Mouse (Mus musculus) midbrain, embryonic 11.5 days (tissue): ENCODE measurements around the gene Mlip. TPM values are rescaled to one million over a fixed set of nuclear protein-coding genes. Genes with fewer than 3 reads are reported as not detected.

Source experiments
- ATAC-seq: fragments of 200-750 bp; cut with Nextera tagmentation; 2 replicates; pipeline ENCODE4 v1.8.0; 2017; ENCODE audit warnings: moderate TSS enrichment, moderate library complexity; ENCODE audit not compliant: low FRiP score
- DNase-seq: peaks from one replicate; pipeline ENCODE4 v3.0.0; 2015; ENCODE audit warnings: low spot score; ENCODE audit errors: missing footprints
- H3K27ac ChIP-seq: fragments of 300-500 bp; sonication (generic); 2 replicates; pipeline ENCODE4 v1.5.1; 2014; ENCODE audit warnings: low read depth, low read length
- H3K27me3 ChIP-seq: fragments of 300-500 bp; sonication (generic); 2 replicates; pipeline ENCODE4 v1.6.1; 2014; ENCODE audit warnings: mild to moderate bottlenecking, low read length, moderate library complexity, mixed read lengths; ENCODE audit not compliant: control insufficient read depth, insufficient read depth
- H3K36me3 ChIP-seq: fragments of 300-500 bp; sonication (generic); 2 replicates; pipeline ENCODE4 v1.6.1; 2014; ENCODE audit warnings: mild to moderate bottlenecking, low read length, moderate library complexity, mixed read lengths; ENCODE audit not compliant: control insufficient read depth, insufficient read depth
- H3K4me1 ChIP-seq: fragments of 300-500 bp; sonication (generic); 2 replicates; pipeline ENCODE4 v1.6.1; 2014; ENCODE audit warnings: low read length; ENCODE audit not compliant: control insufficient read depth, insufficient read depth
- H3K4me2 ChIP-seq: fragments of 300-500 bp; sonication (generic); 2 replicates; pipeline ENCODE4 v1.6.1; 2014; ENCODE audit warnings: mild to moderate bottlenecking, moderate library complexity
- H3K4me3 ChIP-seq: fragments of 300-500 bp; sonication (generic); 2 replicates; pipeline ENCODE4 v1.5.1; 2014; ENCODE audit warnings: low read depth, low read length
- H3K9ac ChIP-seq: fragments of 300-500 bp; sonication (generic); 2 replicates; pipeline ENCODE4 v1.6.1; 2014; ENCODE audit warnings: low read length
- H3K9me3 ChIP-seq: fragments of 300-500 bp; sonication (generic); 2 replicates; pipeline ENCODE4 v1.6.1; 2016; ENCODE audit warnings: low read length; ENCODE audit not compliant: control insufficient read depth
- whole genome bisulfite sequencing: fragments of 180-500 bp; shearing (Covaris S2); extraction: QIAGEN DNeasy Blood & Tissue Kit; methylation state at CpG from one replicate; pipeline ENCODE4 v1.1.7; 2014; 5-methylcytosine and 5-hydroxymethylcytosine counted together
- polyA plus RNA-seq: library from polyadenylated mRNA; unstranded; fragments of >200 nt; fragmentation: Nextera tagmentation; extraction: Ambion mirVana; gene quantifications from 2 replicates; pipeline ENCODE4 v1.2.1, GENCODE M21; 2014

Gene Mlip
- polyA plus RNA-seq, 1 experiment from 2014 or later: 0.63 TPM

- no peak for DNase-seq
- Histone ChIP-seq H3K9me3 (no peaks in the 10 kb centered on the region), H3K27ac (no peak overlapping the region), H3K4me3 (no peak overlapping the region), H3K4me2 (no peak overlapping the region), H3K27me3 (no peaks in the 10 kb centered on the region), H3K36me3 (no peaks in the 10 kb centered on the region), H3K4me1 (no peaks in the 10 kb centered on the region), H3K9ac (no peak overlapping the region)
- 85% methylated on average over 3 of the region's 3 CpGs for WGBS
- no peak for ATAC-seq
These were observed 34.4 kb downstream of the Mlip start for GRCm38 (mm10) chr9:77318346-77318745.

GRCm38 (mm10) chr9:77310548-77310947, 42.2 kb downstream of the Mlip start:
- no peak for DNase-seq
- H3K4me2 ChIP-seq: no peak overlapping the region
- no peaks in the 10 kb centered on the region for H3K36me3 ChIP-seq
- no peaks in the 10 kb centered on the region for H3K9me3 ChIP-seq
- ATAC-seq: no peak
- 86% methylated on average over 6 of the region's 6 CpGs for WGBS
- H3K4me1 ChIP-seq: no peaks in the 10 kb centered on the region
- H3K27ac ChIP-seq: no peak overlapping the region
- no peaks in the 10 kb centered on the region for H3K27me3 ChIP-seq
- H3K4me3 ChIP-seq: no peak overlapping the region
- no peak overlapping the region for H3K9ac ChIP-seq

GRCm38 (mm10) chr9:77305417-77305816, 47.4 kb downstream of the Mlip start:
- H3K36me3 ChIP-seq: no peaks in the 10 kb centered on the region
- H3K27me3 ChIP-seq: no peaks in the 10 kb centered on the region
- H3K4me1 ChIP-seq: no peaks in the 10 kb centered on the region
- no peak overlapping the region for H3K4me3 ChIP-seq
- no peak for DNase-seq
- H3K9me3 ChIP-seq: no peaks in the 10 kb centered on the region
- WGBS: 85% methylated on average over 2 of the region's 2 CpGs
- ATAC-seq: no peak
- no peak overlapping the region for H3K9ac ChIP-seq
- H3K4me2 ChIP-seq: no peak overlapping the region
- H3K27ac ChIP-seq: no peak overlapping the region

DNA sequence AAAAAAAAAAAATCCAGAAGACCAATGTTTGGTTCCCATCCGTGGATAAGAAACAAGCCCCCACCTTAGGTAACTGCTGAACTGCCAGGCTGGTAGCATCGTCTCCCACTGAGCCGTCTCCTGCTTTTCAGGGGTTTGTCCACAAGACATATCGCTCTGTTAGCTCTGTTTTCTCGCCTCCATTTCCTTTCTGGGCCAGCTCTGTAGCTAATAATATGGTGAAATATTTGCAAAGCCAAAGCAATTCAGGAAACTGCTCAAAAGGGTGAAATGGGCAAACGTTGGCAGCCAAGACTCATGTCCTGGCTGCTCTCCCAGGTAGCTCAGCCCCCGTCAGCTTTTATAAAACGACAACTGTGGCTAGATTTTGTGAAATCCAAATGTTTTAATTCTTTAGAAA, 50.4 kb downstream of the Mlip start:
- H3K27me3 ChIP-seq: no peaks in the 10 kb centered on the region
- H3K9ac ChIP-seq: no peak overlapping the region
- H3K4me2 ChIP-seq: no peak overlapping the region
- H3K9me3 ChIP-seq: no peaks in the 10 kb centered on the region; the same call in 1 of the 2 replicates
- no peaks in the 10 kb centered on the region for H3K36me3 ChIP-seq
- 86% methylated on average over 8 of the region's 8 CpGs for WGBS
- H3K27ac ChIP-seq: no peak overlapping the region
- H3K4me1 ChIP-seq: no peaks in the 10 kb centered on the region
- DNase-seq (no peak), ATAC-seq (no peak)
- H3K4me3 ChIP-seq: no peak overlapping the region

DNA sequence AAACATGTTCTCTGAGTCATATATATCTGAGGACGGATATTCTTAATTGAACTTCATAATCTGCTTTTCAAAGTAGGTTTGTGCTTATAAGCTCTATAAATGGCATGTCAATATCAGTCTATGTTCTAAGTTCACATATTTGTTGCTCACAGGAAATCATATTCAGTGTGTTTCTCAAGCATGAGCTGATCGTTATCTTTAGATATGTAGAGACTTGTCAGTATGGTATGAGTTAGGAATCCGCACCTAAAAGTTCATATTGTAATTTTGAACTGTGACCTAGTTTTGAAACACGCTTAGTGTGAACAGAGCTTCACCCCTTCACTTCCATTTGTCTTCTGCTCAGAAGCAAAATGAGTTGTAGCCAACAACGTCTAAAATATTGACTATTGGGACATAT, 64.8 kb downstream of the Mlip start:
- Histone ChIP-seq H3K4me1 (no peaks in the 10 kb centered on the region), H3K27ac (no peak overlapping the region), H3K4me2 (no peak overlapping the region), H3K4me3 (no peak overlapping the region), H3K9me3 (no peaks in the 10 kb centered on the region), H3K27me3 (no peaks in the 10 kb centered on the region), H3K9ac (no peak overlapping the region), H3K36me3 (no peaks in the 10 kb centered on the region)
- 90% methylated on average over 5 of the region's 5 CpGs for WGBS
- ATAC-seq (no peak), DNase-seq (no peak)

- DNase-seq (no peak), ATAC-seq (no peak)
- Histone ChIP-seq H3K27ac (no peak overlapping the region), H3K9ac (no peak overlapping the region), H3K36me3 (no peaks in the 10 kb centered on the region), H3K4me3 (no peak overlapping the region), H3K4me2 (no peak overlapping the region), H3K9me3 (no peaks in the 10 kb centered on the region), H3K4me1 (peaks cover 12% of the 10 kb centered on the region; the same call in 1 of the 2 replicates), H3K27me3 (no peaks in the 10 kb centered on the region)
- WGBS: 74% methylated on average over 5 of the region's 5 CpGs
These were observed 73.4 kb downstream of the Mlip start for GRCm38 (mm10) chr9:77279371-77279770.

GRCm38 (mm10) chr9:77278055-77278454, 74.7 kb downstream of the Mlip start:
- ATAC-seq (0 out of 2 replicates have a peak, but pooled peaks have one; percentile 44), DNase-seq (no peak)
- Histone ChIP-seq H3K27me3 (no peaks in the 10 kb centered on the region), H3K36me3 (no peaks in the 10 kb centered on the region), H3K27ac (no peak overlapping the region), H3K4me3 (no peak overlapping the region), H3K9me3 (no peaks in the 10 kb centered on the region), H3K4me1 (peaks cover 12% of the 10 kb centered on the region; the same call in 1 of the 2 replicates), H3K4me2 (no peak overlapping the region), H3K9ac (no peak overlapping the region)
- 19% methylated on average over 3 of the region's 3 CpGs for WGBS

DNA sequence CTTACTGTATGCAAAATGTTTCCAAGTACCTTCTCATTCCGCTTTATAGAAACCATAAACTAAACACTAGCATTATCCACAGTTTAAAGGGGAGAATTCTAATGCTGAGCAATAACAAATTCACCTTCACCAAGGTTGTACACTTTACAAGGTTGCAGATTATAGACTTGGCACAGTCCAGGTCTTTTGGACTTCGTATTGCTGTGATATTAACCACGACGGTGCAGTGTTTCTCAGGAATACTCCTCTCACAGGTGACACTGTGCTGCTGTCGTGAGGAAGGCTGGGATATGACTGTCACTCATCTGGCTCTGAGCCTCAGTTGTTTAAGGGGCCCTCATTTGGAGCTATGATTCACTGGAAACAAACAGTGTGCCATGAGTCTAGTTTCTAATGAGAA, 75.5 kb downstream of the Mlip start:
- 69% methylated on average over 5 of the region's 5 CpGs for WGBS
- ATAC-seq (no peak), DNase-seq (no peak)
- H3K4me3 ChIP-seq: no peak overlapping the region
- H3K4me2 ChIP-seq: no peak overlapping the region
- no peaks in the 10 kb centered on the region for H3K27me3 ChIP-seq
- H3K27ac ChIP-seq: no peak overlapping the region
- no peaks in the 10 kb centered on the region for H3K36me3 ChIP-seq
- H3K4me1 ChIP-seq: peaks cover 12% of the 10 kb centered on the region; the same call in 1 of the 2 replicates
- no peaks in the 10 kb centered on the region for H3K9me3 ChIP-seq
- H3K9ac ChIP-seq: no peak overlapping the region

- Histone ChIP-seq H3K36me3 (no peaks in the 10 kb centered on the region), H3K9ac (no peak overlapping the region), H3K27ac (no peak overlapping the region), H3K4me1 (peaks cover 12% of the 10 kb centered on the region; the same call in 1 of the 2 replicates), H3K9me3 (no peaks in the 10 kb centered on the region), H3K27me3 (no peaks in the 10 kb centered on the region), H3K4me2 (no peak overlapping the region), H3K4me3 (no peak overlapping the region)
- DNase-seq (no peak), ATAC-seq (0 out of 2 replicates have a peak, but pooled peaks have one; percentile 50)
- WGBS: 35% methylated on average over 5 of the region's 5 CpGs
These were observed 76.2 kb downstream of the Mlip start for GRCm38 (mm10) chr9:77276451-77277154.
